Mouse (Mus musculus) cerebellum, adult 2 months (tissue): ENCODE data around the gene Prrc2c. TPM values are rescaled to one million over a fixed set of nuclear protein-coding genes. Genes with fewer than 3 reads are reported as not detected.
"Not testable (repeated sequence)": the region's sequence is repeated elsewhere in the genome, so short reads cannot be mapped to it uniquely, and the experiment has no call there.

Experiments
- DNase-seq, 2 experiments: peaks; one replicate each; pipeline ENCODE4 v3.0.0; 2021
- H3K27ac ChIP-seq: fragments of 200-500 bp; 2 replicates; pipeline ENCODE4 v1.5.1; 2012; ENCODE audit warnings: low read length, control low read depth, inconsistent platforms; ENCODE audit not compliant: insufficient read depth
- H3K27me3 ChIP-seq: fragments of 200-500 bp; 2 replicates; pipeline ENCODE4 v1.6.1; 2012; ENCODE audit warnings: inconsistent platforms, mild to moderate bottlenecking, low read length, moderate library complexity; ENCODE audit not compliant: control insufficient read depth, insufficient read depth
- H3K4me1 ChIP-seq: fragments of 200-500 bp; 2 replicates; pipeline ENCODE4 v1.6.1; 2011; ENCODE audit warnings: low read length; ENCODE audit not compliant: control insufficient read depth, insufficient read depth
- H3K4me3 ChIP-seq: fragments of 200-500 bp; replicated peaks from 2 replicates; pipeline ENCODE3; 2011; ENCODE audit warnings: mild to moderate bottlenecking, low read depth, low read length, control low read depth; ENCODE audit not compliant: insufficient read depth
- CTCF ChIP-seq: fragments of 200-500 bp; IDR thresholded peaks from 2 replicates; pipeline ENCODE4 v1.5.1; 2011; ENCODE audit warnings: low read depth, mild to moderate bottlenecking, control low read depth, low read length, moderate library complexity, borderline replicate concordance; ENCODE audit not compliant: insufficient read depth
- POLR2A ChIP-seq: fragments of 200-500 bp; IDR thresholded peaks from 2 replicates; pipeline ENCODE4 v1.6.1; 2011; ENCODE audit warnings: low read length, control low read depth, borderline replicate concordance; ENCODE audit not compliant: insufficient read depth
- WGBS: fragments of 180-500 bp; shearing (Covaris S2); methylation state at CpG from one replicate; pipeline ENCODE4 v1.1.7; 2018; 5-methylcytosine and 5-hydroxymethylcytosine counted together
- polyA plus RNA-seq: library from polyadenylated mRNA; depleted of rRNA; stranded (reverse); fragments of >200 nt; gene quantifications from 2 replicates; pipeline ENCODE4 v1.2.3, GENCODE M21; 2012; rRNA removed

Gene Prrc2c
- polyA plus RNA-seq, 1 experiment = 49.5 TPM

DNA sequence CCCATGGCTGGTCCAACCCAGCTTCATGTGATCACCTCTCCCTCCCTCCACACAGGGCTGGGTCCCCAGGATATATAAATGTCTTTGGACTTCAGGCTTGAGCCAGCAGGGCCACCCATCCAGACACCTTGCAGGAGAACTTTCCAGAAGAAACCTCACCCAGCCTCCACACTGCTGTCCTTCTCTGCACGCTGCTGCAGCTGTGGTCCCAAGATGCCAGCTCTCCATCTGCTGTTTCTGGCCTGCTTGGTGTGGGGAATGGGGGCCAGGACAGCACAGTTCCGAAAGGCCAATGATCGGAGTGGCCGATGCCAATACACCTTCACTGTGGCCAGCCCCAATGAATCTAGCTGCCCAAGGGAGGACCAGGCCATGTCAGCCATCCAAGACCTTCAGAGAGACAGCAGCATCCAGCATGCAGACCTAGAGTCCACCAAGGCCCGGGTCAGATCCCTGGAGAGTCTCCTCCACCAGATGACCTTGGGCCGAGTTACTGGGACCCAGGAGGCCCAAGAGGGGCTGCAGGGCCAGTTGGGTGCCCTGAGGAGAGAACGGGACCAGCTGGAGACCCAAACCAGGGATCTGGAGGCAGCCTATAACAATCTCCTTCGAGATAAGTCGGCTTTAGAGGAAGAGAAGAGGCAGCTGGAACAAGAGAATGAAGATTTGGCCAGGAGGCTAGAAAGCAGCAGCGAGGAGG is 101.2 kb downstream of the Prrc2c start, which contains the start of gene Myoc:
TSS of gene Myoc (plus strand) at position 105 of the 700 bp plus-strand sequence.
- Histone ChIP-seq H3K27ac (no peak within 1 kb of the TSS), H3K27me3 (no peaks in the 10 kb centered on the region; the same call in 1 of the 2 replicates), H3K4me1 (peaks cover 19% of the 10 kb centered on the region), H3K4me3 (no peak within 1 kb of the TSS)
- no peak for DNase-seq
- 70% methylated on average over 10 of the region's 10 CpGs for WGBS
- no peak for TF ChIP-seq POLR2A
- TF ChIP-seq CTCF = no peak

DNA sequence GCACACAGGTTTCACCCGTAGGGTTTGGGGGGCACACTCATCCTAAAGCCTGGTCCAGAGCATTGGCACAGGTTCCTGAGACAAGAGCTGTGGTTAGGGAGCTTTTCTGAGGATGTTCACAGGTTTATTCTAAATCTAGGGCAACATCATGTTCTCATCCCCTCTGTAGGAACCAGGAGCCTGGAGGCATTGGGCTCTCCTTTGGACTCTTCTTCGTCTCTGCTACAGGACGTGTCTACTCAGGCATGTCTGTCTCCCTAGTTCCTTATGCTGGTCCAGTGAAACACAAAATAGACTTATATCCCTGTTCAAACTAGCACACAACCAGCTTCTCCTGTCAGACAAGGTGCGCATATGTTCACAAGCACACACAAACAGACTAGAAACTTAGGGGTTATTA is 101.8 kb downstream of the Prrc2c start:
- no peak for TF ChIP-seq POLR2A
- TF ChIP-seq CTCF = no peak
- no peak for DNase-seq
- Histone ChIP-seq H3K27me3 (no peaks in the 10 kb centered on the region; the same call in 1 of the 2 replicates), H3K27ac (no peak overlapping the region), H3K4me1 (peaks cover 14% of the 10 kb centered on the region), H3K4me3 (no peak overlapping the region)
- 80% methylated on average over 4 of the region's 4 CpGs for WGBS

DNA sequence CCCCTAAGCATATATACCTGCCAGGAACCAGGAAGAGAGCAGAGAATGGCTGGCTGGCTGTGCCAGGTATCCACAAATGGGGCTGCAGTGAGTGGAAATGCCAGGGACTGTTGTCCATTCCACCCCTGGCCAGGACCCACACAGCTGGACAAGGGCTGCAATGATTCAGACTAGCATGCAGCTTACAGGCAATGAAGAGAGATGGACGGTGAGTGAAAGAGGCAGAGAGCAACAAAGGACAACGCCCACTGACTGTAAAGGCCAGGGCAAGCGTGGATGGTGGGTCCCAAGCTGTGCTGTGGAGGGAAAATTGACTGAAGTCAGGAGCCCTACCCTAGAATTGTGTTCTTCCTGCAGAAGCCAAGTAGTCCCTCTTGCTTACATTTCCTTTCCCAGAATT is 103.8 kb downstream of the Prrc2c start:
- Histone ChIP-seq H3K27me3 (no peaks in the 10 kb centered on the region; the same call in 1 of the 2 replicates), H3K4me3 (no peak overlapping the region), H3K4me1 (peaks cover 14% of the 10 kb centered on the region), H3K27ac (no peak overlapping the region)
- TF ChIP-seq POLR2A (no peak), CTCF (no peak)
- WGBS = 85% methylated on average over 3 of the region's 3 CpGs
- no peak for DNase-seq

GRCm38 (mm10) chr1:162635291-162635931 is 104.9 kb downstream of the Prrc2c start:
- peaks cover 14% of the 10 kb centered on the region for H3K4me1 ChIP-seq
- H3K27ac ChIP-seq, H3K27me3 ChIP-seq, H3K4me3 ChIP-seq: not testable (repeated sequence)
- DNase-seq = peak; percentile 69 to 75
- WGBS = 13% methylated on average over 1 of the region's 1 CpGs

DNA sequence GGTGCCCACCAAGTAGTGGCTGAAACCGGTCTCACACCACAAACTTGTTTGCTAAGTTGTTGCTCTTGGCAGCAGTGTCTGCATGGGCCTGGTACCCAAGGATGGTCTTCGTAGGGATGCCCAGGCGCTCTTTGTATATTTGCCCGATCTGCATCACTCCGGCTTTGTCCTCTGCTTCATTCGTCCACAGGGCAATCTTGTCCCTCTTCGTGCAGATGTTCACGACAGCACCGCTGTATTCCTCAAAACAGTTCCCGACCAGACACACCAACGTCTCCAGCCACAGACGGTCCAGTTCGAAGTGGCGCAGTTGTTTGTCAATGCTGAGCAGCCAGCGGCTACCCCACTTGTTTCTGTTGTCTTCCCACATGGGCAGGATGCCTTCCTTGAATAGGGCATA is 112.0 kb downstream of the Prrc2c start:
- not testable (repeated sequence) for H3K4me3 ChIP-seq, H3K27ac ChIP-seq, H3K4me1 ChIP-seq, DNase-seq, H3K27me3 ChIP-seq
- 97% methylated on average over 15 of the region's 15 CpGs for WGBS

- 51% methylated on average over 4 of the region's 4 CpGs for WGBS
- H3K4me3 ChIP-seq, H3K4me1 ChIP-seq, H3K27me3 ChIP-seq, H3K27ac ChIP-seq, DNase-seq: not testable (repeated sequence)
Measured at GRCm38 (mm10) chr1:162627821-162628220, 112.5 kb downstream of the Prrc2c start.

DNA sequence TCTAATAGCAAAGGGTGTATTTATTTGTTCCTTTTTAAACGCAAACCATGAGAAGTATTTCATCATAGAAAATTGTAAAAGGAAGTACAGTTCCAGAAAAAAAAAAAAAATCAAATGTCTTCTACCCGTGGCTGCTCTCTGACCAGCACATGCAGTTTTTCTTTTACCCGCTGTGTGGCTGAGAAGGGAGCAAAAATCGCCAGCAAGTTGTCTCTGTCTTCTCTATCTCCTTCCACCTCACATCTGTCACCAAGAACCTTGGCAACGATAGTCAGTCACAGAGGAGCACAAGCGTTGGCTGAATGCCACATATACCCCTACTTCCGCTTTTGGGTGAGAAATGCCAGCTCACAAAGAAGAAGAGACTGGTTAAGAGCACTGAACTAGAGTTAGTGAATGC is 115.1 kb downstream of the Prrc2c start:
- Histone ChIP-seq H3K27me3 (no peaks in the 10 kb centered on the region), H3K27ac (no peak overlapping the region), H3K4me3 (no peak overlapping the region), H3K4me1 (no peaks in the 10 kb centered on the region)
- no peak for DNase-seq
- TF ChIP-seq CTCF (no peak), POLR2A (no peak)
- 14% methylated on average over 7 of the region's 7 CpGs for WGBS

DNA sequence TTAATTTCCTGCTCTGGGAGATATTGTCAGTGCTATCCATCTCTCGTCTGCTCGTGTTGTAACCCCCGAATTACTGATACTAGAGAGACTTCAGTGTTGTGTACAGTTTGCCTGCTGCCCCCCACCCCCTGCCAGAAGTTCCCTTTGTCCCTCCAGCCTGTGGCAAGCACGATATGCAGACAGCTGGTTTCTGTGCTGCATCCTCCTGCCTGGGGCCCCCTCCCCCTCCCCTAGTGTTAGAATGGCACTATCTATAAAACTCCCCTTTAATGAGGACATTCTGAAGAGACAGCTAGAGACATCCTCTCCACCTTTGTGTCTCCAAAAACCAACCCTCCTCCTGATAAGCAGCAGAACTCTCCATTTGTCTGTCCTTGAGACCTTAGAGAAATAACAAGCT is 116.5 kb downstream of the Prrc2c start:
- Histone ChIP-seq H3K4me1 (no peaks in the 10 kb centered on the region), H3K27me3 (no peaks in the 10 kb centered on the region), H3K27ac (no peak overlapping the region), H3K4me3 (no peak overlapping the region)
- no peak for DNase-seq
- WGBS = 38% methylated on average over 4 of the region's 4 CpGs
- TF ChIP-seq POLR2A (no peak), CTCF (no peak)

Other genes starting within 250 kb of the Prrc2c start
- gene Mettl13, start 192.0 kb downstream of the Prrc2c start, polyA plus RNA-seq = 10.3 and 10.6 TPM in 2 replicates
- 73.3 and 75.2 TPM in 2 replicates for gene Vamp4, start 170.0 kb downstream of the Prrc2c start, polyA plus RNA-seq
- gene Myoc, start 101.4 kb downstream of the Prrc2c start, polyA plus RNA-seq = 5.1 and 5.6 TPM in 2 replicates
- gene Myocos, start 82.3 kb downstream of the Prrc2c start, polyA plus RNA-seq = not detected in 2 replicates
- gene Fmo4, start 73.4 kb upstream of the Prrc2c start, polyA plus RNA-seq = 0.07 TPM in 1 of 2 replicates, not detected in the other
- 7.1 and 7.3 TPM in 2 replicates for gene Fmo1, start 126.1 kb upstream of the Prrc2c start, polyA plus RNA-seq
- 2.0 and 2.8 TPM in 2 replicates for gene Fmo2, start 158.2 kb upstream of the Prrc2c start, polyA plus RNA-seq
- gene Fmo6, start 197.0 kb upstream of the Prrc2c start, polyA plus RNA-seq = not detected in 2 replicates
- gene Fmo3, start 244.0 kb upstream of the Prrc2c start, polyA plus RNA-seq = not detected in 2 replicates